Mouse (Mus musculus) intestine, postnatal 0 days (tissue): ENCODE measurements around the gene Fbl. TPM values are rescaled to one million over a fixed set of nuclear protein-coding genes. Genes with fewer than 3 reads are reported as not detected.
"Not testable (repeated sequence)": the region's sequence is repeated elsewhere in the genome, so short reads cannot be mapped to it uniquely, and the experiment has no call there.

ENCODE experiments used
- ATAC-seq: fragments of 200-750 bp; cut with Nextera tagmentation; 2 replicates; pipeline ENCODE4 v1.8.0; 2017; ENCODE audit warnings: mild to moderate bottlenecking, moderate TSS enrichment, moderate library complexity
- H3K27ac ChIP-seq: fragments of 300-500 bp; sonication (generic); 2 replicates; pipeline ENCODE4 v1.5.1; 2014; ENCODE audit warnings: mild to moderate bottlenecking, low read depth, low read length, moderate library complexity
- H3K27me3 ChIP-seq: fragments of 300-500 bp; sonication (generic); replicated peaks from 2 replicates; pipeline ENCODE4 v1.6.1; 2014; ENCODE audit warnings: low read length, mixed read lengths; ENCODE audit not compliant: control insufficient read depth, insufficient read depth
- H3K36me3 ChIP-seq: fragments of 300-500 bp; sonication (generic); 2 replicates; pipeline ENCODE4 v1.6.1; 2014; ENCODE audit warnings: mild to moderate bottlenecking, moderate library complexity; ENCODE audit not compliant: control insufficient read depth, insufficient read depth
- H3K4me1 ChIP-seq: fragments of 300-500 bp; sonication (generic); replicated peaks from 2 replicates; pipeline ENCODE4 v1.6.1; 2014; ENCODE audit warnings: antibody characterized with exemption, low read length, mixed read lengths; ENCODE audit not compliant: control insufficient read depth, insufficient read depth
- H3K4me2 ChIP-seq: fragments of 300-500 bp; sonication (generic); replicated peaks from 2 replicates; pipeline ENCODE4 v1.6.1; 2014; ENCODE audit warnings: low read depth, mild to moderate bottlenecking, moderate library complexity
- H3K4me3 ChIP-seq: fragments of 300-500 bp; sonication (generic); 2 replicates; pipeline ENCODE4 v1.5.1; 2014; ENCODE audit warnings: low read depth, low read length
- H3K9ac ChIP-seq: fragments of 300-500 bp; sonication (generic); 2 replicates; pipeline ENCODE4 v1.6.1; 2014; ENCODE audit warnings: mild to moderate bottlenecking, low read depth, low read length
- H3K9me3 ChIP-seq: fragments of 300-500 bp; sonication (generic); 2 replicates; pipeline ENCODE4 v1.6.1; 2016; ENCODE audit warnings: mixed run types; ENCODE audit not compliant: control insufficient read depth
- CTCF ChIP-seq: sonication (generic); IDR thresholded peaks from 2 replicates; pipeline ENCODE4 v1.5.1; 2016; ENCODE audit warnings: low read depth, mild to moderate bottlenecking, control low read depth, antibody characterized with exemption, moderate library complexity
- WGBS: fragments of 180-500 bp; shearing (Covaris S2); extraction: QIAGEN DNeasy Blood & Tissue Kit; methylation state at CpG from one replicate; pipeline ENCODE4 v1.1.7; 2014; 5-methylcytosine and 5-hydroxymethylcytosine counted together
- polyA plus RNA-seq: library from polyadenylated mRNA; unstranded; fragments of >200 nt; fragmentation: Nextera tagmentation; extraction: Ambion mirVana; gene quantifications from 2 replicates; pipeline ENCODE4 v1.2.1, GENCODE M21; 2015

The Fbl gene
- polyA plus RNA-seq, 1 experiment from 2014 or later = 60.6 TPM

- Histone ChIP-seq H3K4me3 (no peak overlapping the region), H3K27me3 (no peaks in the 10 kb centered on the region), H3K36me3 (no peaks in the 10 kb centered on the region), H3K4me2 (no peak overlapping the region), H3K9me3 (no peaks in the 10 kb centered on the region), H3K27ac (no peak overlapping the region), H3K9ac (no peak overlapping the region), H3K4me1 (no peaks in the 10 kb centered on the region)
- TF ChIP-seq CTCF = 0 out of 2 replicates have a peak, but pooled peaks have one; percentile 11
- ATAC-seq = no peak
- 60% methylated on average over 18 of the region's 19 CpGs for WGBS
Observed at GRCm38 (mm10) chr7:28203207-28204108, 33.9 kb downstream of the Fbl start.

GRCm38 (mm10) chr7:28206044-28206600 lies 36.6 kb downstream of the Fbl start:
- no peaks in the 10 kb centered on the region for H3K27me3 ChIP-seq
- no peak for TF ChIP-seq CTCF
- H3K9ac ChIP-seq = no peak overlapping the region
- no peaks in the 10 kb centered on the region for H3K4me1 ChIP-seq
- no peak overlapping the region for H3K27ac ChIP-seq
- H3K9me3 ChIP-seq = no peaks in the 10 kb centered on the region
- no peak for ATAC-seq
- WGBS = 69% methylated on average over 4 of the region's 4 CpGs
- H3K36me3 ChIP-seq = no peaks in the 10 kb centered on the region
- no peak overlapping the region for H3K4me2 ChIP-seq
- H3K4me3 ChIP-seq = no peak overlapping the region

GRCm38 (mm10) chr7:28208396-28208987 lies 39.0 kb downstream of the Fbl start:
- Histone ChIP-seq H3K36me3 (no peaks in the 10 kb centered on the region), H3K27ac (no peak overlapping the region), H3K9ac (no peak overlapping the region; the same call in 1 of the 2 replicates), H3K9me3 (no peaks in the 10 kb centered on the region), H3K4me1 (no peaks in the 10 kb centered on the region), H3K4me2 (peak overlapping the region; percentile 58), H3K27me3 (no peaks in the 10 kb centered on the region), H3K4me3 (peak overlapping the region; percentile 22)
- no peak for ATAC-seq
- WGBS = 29% methylated on average over 12 of the region's 12 CpGs
- no peak for TF ChIP-seq CTCF

GRCm38 (mm10) chr7:28208988-28209508 lies 39.5 kb downstream of the Fbl start:
- Histone ChIP-seq H3K9me3 (no peaks in the 10 kb centered on the region), H3K4me3 (peak overlapping the region; percentile 22), H3K27me3 (no peaks in the 10 kb centered on the region), H3K36me3 (no peaks in the 10 kb centered on the region), H3K27ac (no peak overlapping the region), H3K4me1 (no peaks in the 10 kb centered on the region), H3K9ac (no peak overlapping the region; the same call in 1 of the 2 replicates), H3K4me2 (peak overlapping the region; percentile 58)
- TF ChIP-seq CTCF = no peak
- ATAC-seq = no peak
- 44% methylated on average over 19 of the region's 19 CpGs for WGBS

GRCm38 (mm10) chr7:28210731-28211130 lies 41.2 kb downstream of the Fbl start:
- H3K9ac ChIP-seq = no peak overlapping the region
- H3K36me3 ChIP-seq = no peaks in the 10 kb centered on the region
- H3K27me3 ChIP-seq = no peaks in the 10 kb centered on the region
- no peak overlapping the region for H3K27ac ChIP-seq
- no peaks in the 10 kb centered on the region for H3K4me1 ChIP-seq
- no peak overlapping the region for H3K4me2 ChIP-seq
- 46% methylated on average over 5 of the region's 5 CpGs for WGBS
- H3K4me3 ChIP-seq = no peak overlapping the region
- peak; percentile 46 for TF ChIP-seq CTCF
- no peak for ATAC-seq
- no peaks in the 10 kb centered on the region for H3K9me3 ChIP-seq

GRCm38 (mm10) chr7:28214142-28214541 lies 44.6 kb downstream of the Fbl start:
- Histone ChIP-seq H3K4me1 (no peaks in the 10 kb centered on the region), H3K4me3 (no peak overlapping the region), H3K9ac (no peak overlapping the region), H3K9me3 (no peaks in the 10 kb centered on the region), H3K27me3 (no peaks in the 10 kb centered on the region), H3K27ac (no peak overlapping the region), H3K36me3 (no peaks in the 10 kb centered on the region), H3K4me2 (no peak overlapping the region)
- ATAC-seq = no peak
- peak; percentile 87 for TF ChIP-seq CTCF
- 32% methylated on average over 10 of the region's 10 CpGs for WGBS

GRCm38 (mm10) chr7:28215950-28216349 lies 46.4 kb downstream of the Fbl start:
- not testable (repeated sequence) for H3K27me3 ChIP-seq, H3K36me3 ChIP-seq, H3K9me3 ChIP-seq, H3K4me3 ChIP-seq, H3K4me2 ChIP-seq, ATAC-seq, H3K27ac ChIP-seq, H3K4me1 ChIP-seq, H3K9ac ChIP-seq
- 87% methylated on average over 2 of the region's 2 CpGs for WGBS

- not testable (repeated sequence) for H3K9ac ChIP-seq, ATAC-seq, H3K27me3 ChIP-seq, H3K36me3 ChIP-seq, H3K27ac ChIP-seq, H3K4me2 ChIP-seq, H3K4me1 ChIP-seq, H3K9me3 ChIP-seq, H3K4me3 ChIP-seq
- WGBS = 92% methylated on average over 8 of the region's 13 CpGs
Observed at GRCm38 (mm10) chr7:28217811-28218210, 48.3 kb downstream of the Fbl start.
